Mouse (Mus musculus): Measurements from ENCODE around the gene Mpp5. TPM values are rescaled to one million over a fixed set of nuclear protein-coding genes. Genes with fewer than 3 reads are reported as not detected.

Mpp5 gene
- total and polyA plus RNA-seq, 2 experiments from 2014 or later: 12.7 to 14.5 TPM

- WGBS: 92% methylated on average over 2 of the region's 2 CpGs
- no peak overlapping the region for H3K4me3 ChIP-seq (ENCODE audit: low read length)
- no peaks in the 10 kb centered on the region for H3K4me1 ChIP-seq (ENCODE audit: insufficient read depth, low read length)
- no peak for ATAC-seq
- peaks cover 10% of the 10 kb centered on the region; the same call in 1 of the 2 replicates for H3K36me3 ChIP-seq (ENCODE audit: insufficient read depth, low read length)
- no peak overlapping the region for H3K9ac ChIP-seq (replicated peaks; ENCODE audit: low read length)
- no peak overlapping the region for H3K27ac ChIP-seq
- DNase-seq (ENCODE audit: low spot score): no peak
- no peaks in the 10 kb centered on the region for H3K27me3 ChIP-seq (ENCODE audit: insufficient read depth, low read length)
- no peaks in the 10 kb centered on the region for H3K9me3 ChIP-seq (ENCODE audit: low read length)
- H3K4me2 ChIP-seq (ENCODE audit: low read depth, low read length): no peak overlapping the region
- TF ChIP-seq CTCF (IDR thresholded peaks at IDR 0.05; ENCODE audit: low read depth): no peak
Observed at GRCm38 (mm10) chr12:78834496-78834895, 85.8 kb downstream of the Mpp5 start.

DNA sequence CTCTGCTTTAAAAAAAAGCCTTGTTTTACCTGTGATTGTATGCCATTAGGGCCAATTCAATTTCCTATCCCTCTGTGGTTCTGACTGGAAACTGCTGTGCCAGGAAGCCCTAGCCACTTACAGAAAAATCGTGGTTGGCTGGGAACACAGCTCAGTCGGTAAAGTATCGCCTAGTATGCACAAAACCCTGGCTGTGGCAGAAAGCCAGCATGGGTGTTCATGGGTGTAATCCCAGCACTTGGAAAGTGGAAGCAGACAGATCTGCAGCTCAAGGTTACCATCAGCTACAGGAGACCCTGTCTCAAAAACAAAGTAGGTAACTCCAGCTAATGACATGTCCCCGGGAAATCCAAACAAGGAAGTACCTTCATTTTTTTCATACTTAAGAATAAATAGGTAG lies 91.2 kb downstream of the Mpp5 start:
- no peak overlapping the region for H3K4me2 ChIP-seq (ENCODE audit: low read depth, low read length)
- peaks cover 30% of the 10 kb centered on the region for H3K36me3 ChIP-seq (ENCODE audit: insufficient read depth, low read length)
- no peak for ATAC-seq
- no peaks in the 10 kb centered on the region for H3K9me3 ChIP-seq (ENCODE audit: low read length)
- no peak overlapping the region for H3K4me3 ChIP-seq (ENCODE audit: low read length)
- H3K27me3 ChIP-seq (ENCODE audit: insufficient read depth, low read length): no peaks in the 10 kb centered on the region
- no peak for DNase-seq (ENCODE audit: low spot score)
- 70% methylated on average over 4 of the region's 4 CpGs for WGBS
- H3K4me1 ChIP-seq (ENCODE audit: insufficient read depth, low read length): no peaks in the 10 kb centered on the region
- no peak overlapping the region for H3K27ac ChIP-seq
- no peak overlapping the region for H3K9ac ChIP-seq (replicated peaks; ENCODE audit: low read length)
- no peak for TF ChIP-seq CTCF (IDR thresholded peaks at IDR 0.05; ENCODE audit: low read depth)

GRCm38 (mm10) chr12:78842429-78842828 lies 93.7 kb downstream of the Mpp5 start:
- ATAC-seq (no peak), DNase-seq (ENCODE audit: low spot score) (no peak)
- 95% methylated on average over 1 of the region's 1 CpGs for WGBS
- H3K36me3 ChIP-seq (ENCODE audit: insufficient read depth, low read length): peaks cover 27% of the 10 kb centered on the region
- no peak overlapping the region for H3K4me3 ChIP-seq (ENCODE audit: low read length)
- no peak overlapping the region for H3K27ac ChIP-seq
- no peaks in the 10 kb centered on the region for H3K27me3 ChIP-seq (ENCODE audit: insufficient read depth, low read length)
- H3K9me3 ChIP-seq (ENCODE audit: low read length): no peaks in the 10 kb centered on the region
- no peak overlapping the region for H3K4me2 ChIP-seq (ENCODE audit: low read depth, low read length)
- H3K9ac ChIP-seq (replicated peaks; ENCODE audit: low read length): no peak overlapping the region
- H3K4me1 ChIP-seq (ENCODE audit: insufficient read depth, low read length): no peaks in the 10 kb centered on the region
- no peak for TF ChIP-seq CTCF (IDR thresholded peaks at IDR 0.05; ENCODE audit: low read depth)

DNA sequence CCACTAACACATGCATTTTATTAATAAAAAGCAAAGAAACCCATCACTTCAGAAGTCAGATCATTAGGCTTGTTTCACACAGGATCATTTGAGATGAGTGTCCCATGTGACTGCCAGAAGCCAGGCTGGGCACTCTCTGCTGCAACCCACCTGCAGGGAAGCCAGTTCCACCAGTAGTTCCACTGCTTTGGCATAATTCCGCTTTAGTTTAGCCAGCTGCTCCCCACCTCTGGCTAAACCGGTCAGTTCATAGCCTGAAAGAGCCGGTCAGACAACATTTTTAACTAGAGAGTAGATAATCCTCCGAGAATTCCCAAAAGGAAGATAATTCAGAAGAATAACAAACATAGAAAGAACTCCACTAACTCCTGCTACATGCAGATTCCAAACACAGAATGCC lies 99.5 kb downstream of the Mpp5 start:
- ATAC-seq: no peak

DNA sequence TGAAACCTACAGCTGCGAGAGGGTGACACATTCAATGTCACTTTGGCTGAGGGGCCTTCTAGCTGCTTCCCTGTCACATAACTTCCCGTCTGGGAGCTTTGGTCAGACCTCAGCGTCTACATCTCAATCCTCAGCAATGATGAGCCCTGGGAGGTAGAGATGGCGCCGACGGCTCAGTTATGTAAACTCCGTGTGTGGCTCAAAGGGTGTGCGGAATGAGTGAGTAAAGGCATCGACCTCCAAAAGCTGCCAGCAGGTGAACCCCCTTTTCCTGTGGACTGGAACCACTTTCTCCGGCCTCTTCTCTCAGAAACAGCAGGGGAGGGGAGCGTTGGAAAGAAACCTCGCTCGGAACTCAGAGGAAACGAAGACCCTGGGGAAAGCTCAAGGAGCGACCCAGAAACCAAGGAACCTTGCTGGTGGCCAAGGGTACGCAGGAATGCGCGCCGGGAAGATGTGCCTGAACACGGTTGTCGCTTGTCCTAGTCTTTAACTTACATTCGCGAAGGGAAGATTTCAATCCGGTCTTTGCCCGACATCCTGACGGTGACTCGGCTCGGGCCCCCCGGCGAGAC lies 112.3 kb downstream of the Mpp5 start:
- no peak for TF ChIP-seq CTCF (IDR thresholded peaks at IDR 0.05; ENCODE audit: low read depth)
- no peaks in the 10 kb centered on the region for H3K27me3 ChIP-seq (ENCODE audit: insufficient read depth, low read length)
- peak overlapping the region; percentile 63 for H3K4me2 ChIP-seq (ENCODE audit: low read depth, low read length)
- H3K4me1 ChIP-seq (ENCODE audit: insufficient read depth, low read length): peaks cover 18% of the 10 kb centered on the region
- DNase-seq (ENCODE audit: low spot score) (no peak), ATAC-seq (peak; percentile 52)
- peak overlapping the region; percentile 68 for H3K9ac ChIP-seq (replicated peaks; ENCODE audit: low read length)
- no peaks in the 10 kb centered on the region for H3K9me3 ChIP-seq (ENCODE audit: low read length)
- H3K36me3 ChIP-seq (ENCODE audit: insufficient read depth, low read length): no peaks in the 10 kb centered on the region
- peak overlapping the region; percentile 60 for H3K4me3 ChIP-seq (ENCODE audit: low read length)
- H3K27ac ChIP-seq: peak overlapping the region; percentile 78
- WGBS: under 1% methylated on average over 30 of the region's 30 CpGs

More for the DNA sequence above, 99.5 kb downstream of the Mpp5 start:
- WGBS: 95% methylated on average over 4 of the region's 4 CpGs
- Histone ChIP-seq H3K4me3 (ENCODE audit: low read length) (no peak overlapping the region), H3K9me3 (ENCODE audit: low read length) (no peaks in the 10 kb centered on the region), H3K9ac (replicated peaks; ENCODE audit: low read length) (no peak overlapping the region), H3K4me2 (ENCODE audit: low read depth, low read length) (no peak overlapping the region), H3K27me3 (ENCODE audit: insufficient read depth, low read length) (no peaks in the 10 kb centered on the region), H3K4me1 (ENCODE audit: insufficient read depth, low read length) (no peaks in the 10 kb centered on the region), H3K36me3 (ENCODE audit: insufficient read depth, low read length) (peaks cover 30% of the 10 kb centered on the region), H3K27ac (no peak overlapping the region)
- DNase-seq (ENCODE audit: low spot score): no peak
- no peak for TF ChIP-seq CTCF (IDR thresholded peaks at IDR 0.05; ENCODE audit: low read depth)

GRCm38 (mm10) chr12:78861496-78862253 lies 113.0 kb downstream of the Mpp5 start, which contains the start of the genes Atp6v1d and Eif2s1:
Gene Atp6v1d (minus strand): TSS chr12:78861638.
Gene Eif2s1 (plus strand): TSS chr12:78861819.
- H3K27ac ChIP-seq: peak within 1 kb of the TSS; percentile 78
- H3K9me3 ChIP-seq (ENCODE audit: low read length): no peaks in the 10 kb centered on the region
- H3K9ac ChIP-seq (replicated peaks; ENCODE audit: low read length): peak within 1 kb of the TSS; percentile 68
- H3K36me3 ChIP-seq (ENCODE audit: insufficient read depth, low read length): no peaks in the 10 kb centered on the region
- H3K27me3 ChIP-seq (ENCODE audit: insufficient read depth, low read length): no peaks in the 10 kb centered on the region
- ATAC-seq: peak; percentile 100
- H3K4me1 ChIP-seq (ENCODE audit: insufficient read depth, low read length): peaks cover 18% of the 10 kb centered on the region
- TF ChIP-seq CTCF (IDR thresholded peaks at IDR 0.05; ENCODE audit: low read depth): peak; percentile 85
- DNase-seq (ENCODE audit: low spot score): peak; percentile 99
- H3K4me2 ChIP-seq (ENCODE audit: low read depth, low read length): peak within 1 kb of the TSS; percentile 76
- under 1% methylated on average over 55 of the region's 55 CpGs for WGBS
- peak within 1 kb of the TSS; percentile 60 for H3K4me3 ChIP-seq (ENCODE audit: low read length)

Measured in hindbrain, postnatal 0 days (tissue).